16 mouse cellular contexts compared by ENCODE assay signal in the genomic region with DNA sequence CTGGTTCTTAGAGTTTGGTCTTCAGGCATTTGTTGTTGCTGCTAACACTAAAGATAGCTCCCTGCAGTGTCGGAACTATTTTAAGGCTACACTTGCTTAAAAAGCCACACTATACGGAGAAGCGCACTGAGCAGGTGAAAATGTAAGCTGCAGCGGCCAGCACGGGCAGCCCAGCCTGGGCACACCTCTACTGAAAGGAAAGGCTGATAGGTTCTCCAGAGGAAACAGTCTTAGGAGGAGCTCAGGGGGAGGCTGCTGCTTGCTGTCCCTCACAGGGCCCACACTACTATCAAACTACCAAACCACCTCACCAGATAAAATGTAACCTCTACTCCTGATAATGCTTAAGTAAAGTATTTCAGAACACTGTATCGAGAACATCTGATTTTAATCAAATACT. TPM values are rescaled to one million over a fixed set of nuclear protein-coding genes. Genes with fewer than 3 reads are reported as not detected.
DNase-seq lines count a peak whose midpoint lies in the region; ATAC-seq and TF ChIP-seq lines count a peak whose summit lies in the region.
"Had no signal": no experiment of that assay in that cellular context is flagged by ENCODE, and none has a peak within 500 bp of the region (broad histone marks: within the 10 kb centered on the region; RNA-seq: fewer than 3 reads in every experiment).

No protein-coding gene starts in this region.

- H3K4me3 ChIP-seq in kidney, postnatal 0 days (replicated peaks; ENCODE audit: low read depth, low read length), result no peak overlapping the region
- no peak overlapping the region for H3K4me3 ChIP-seq in liver, embryonic 13.5 days (replicated peaks)
- H3K4me3 ChIP-seq in stomach, postnatal 0 days (ENCODE audit: low read depth, low read length), result no peak overlapping the region
- H3K4me3 ChIP-seq in forebrain, postnatal 0 days (ENCODE audit: low read depth, low read length), result no peak overlapping the region
- H3K4me3 ChIP-seq: hindbrain, embryonic 15.5 days; neural tube, embryonic 13.5 days had no signal

- no peak for DNase-seq in frontal cortex, adult 2 months (ENCODE audit: extremely low spot score in 1 of 2, low spot score in 1 of 2)
- no peak for DNase-seq in kidney, postnatal 0 days (ENCODE audit: low spot score)
- no peak for DNase-seq in kidney, adult 8-10 months
- no peak for DNase-seq in liver, embryonic 13.5 days
- DNase-seq in stomach, postnatal 0 days (ENCODE audit: low spot score), result no peak
- DNase-seq in forebrain, postnatal 0 days, result no peak
- no peak for DNase-seq in spleen, adult 18-20 months
- DNase-seq: adrenal gland, adult 8-10 months; cerebellum, adult 8-10 months; gastrocnemius, postnatal 36 days; lung, embryonic 14.5 days had no signal

- no peak for TF ChIP-seq CTCF in kidney, postnatal 0 days (IDR thresholded peaks at IDR 0.05; ENCODE audit: low read depth)
- no peak for TF ChIP-seq CTCF in stomach, postnatal 0 days (IDR thresholded peaks at IDR 0.05; ENCODE audit: low read depth)
- no peak for TF ChIP-seq CTCF in forebrain, postnatal 0 days (IDR thresholded peaks at IDR 0.05; ENCODE audit: low read depth)

- H3K9me3 ChIP-seq in kidney, postnatal 0 days (replicated peaks; ENCODE audit: low read length), result no peaks in the 10 kb centered on the region
- H3K9me3 ChIP-seq in liver, embryonic 13.5 days (replicated peaks), result no peaks in the 10 kb centered on the region
- H3K9me3 ChIP-seq in stomach, postnatal 0 days (ENCODE audit: control insufficient read depth, low read length), result no peaks in the 10 kb centered on the region
- H3K9me3 ChIP-seq in forebrain, postnatal 0 days (ENCODE audit: low read length), result no peaks in the 10 kb centered on the region
- H3K9me3 ChIP-seq: hindbrain, embryonic 15.5 days; neural tube, embryonic 13.5 days had no signal

- no peaks in the 10 kb centered on the region for H3K36me3 ChIP-seq in kidney, postnatal 0 days (ENCODE audit: insufficient read depth, low read length)
- 0 out of 2 replicates have a peak, but pooled peaks cover 4% of the 10 kb centered on the region for H3K36me3 ChIP-seq in liver, embryonic 13.5 days
- H3K36me3 ChIP-seq in stomach, postnatal 0 days (ENCODE audit: control insufficient read depth, insufficient read depth, low read length), result no peaks in the 10 kb centered on the region
- H3K36me3 ChIP-seq in forebrain, postnatal 0 days (ENCODE audit: insufficient read depth), result no peaks in the 10 kb centered on the region
- H3K36me3 ChIP-seq: hindbrain, embryonic 15.5 days; neural tube, embryonic 13.5 days had no signal

- H3K4me2 ChIP-seq in kidney, postnatal 0 days (ENCODE audit: low read length), result no peak overlapping the region
- peak overlapping the region; percentile 41 for H3K4me2 ChIP-seq in liver, embryonic 13.5 days
- no peak overlapping the region for H3K4me2 ChIP-seq in stomach, postnatal 0 days (replicated peaks; ENCODE audit: low read depth)
- no peak overlapping the region for H3K4me2 ChIP-seq in forebrain, postnatal 0 days (ENCODE audit: low read depth)
- H3K4me2 ChIP-seq: hindbrain, embryonic 15.5 days; lung, embryonic 14.5 days; neural tube, embryonic 13.5 days had no signal

- H3K9ac ChIP-seq in kidney, postnatal 0 days (ENCODE audit: low read depth, low read length), result no peak overlapping the region
- peak overlapping the region; percentile 48 for H3K9ac ChIP-seq in liver, embryonic 13.5 days
- H3K9ac ChIP-seq in stomach, postnatal 0 days (ENCODE audit: low read length), result no peak overlapping the region
- H3K9ac ChIP-seq in forebrain, postnatal 0 days, result no peak overlapping the region
- H3K9ac ChIP-seq: hindbrain, embryonic 15.5 days; lung, embryonic 14.5 days; neural tube, embryonic 13.5 days had no signal

- peaks cover 16% of the 10 kb centered on the region for H3K4me1 ChIP-seq in kidney, postnatal 0 days (replicated peaks; ENCODE audit: insufficient read depth, low read length)
- peaks cover 91% of the 10 kb centered on the region for H3K4me1 ChIP-seq in liver, embryonic 13.5 days (replicated peaks)
- H3K4me1 ChIP-seq in stomach, postnatal 0 days (replicated peaks; ENCODE audit: control insufficient read depth, insufficient read depth), result peaks cover 2% of the 10 kb centered on the region
- H3K4me1 ChIP-seq in forebrain, postnatal 0 days (ENCODE audit: insufficient read depth), result no peaks in the 10 kb centered on the region

- peak; percentile 48 for ATAC-seq in frontal cortex, adult (ENCODE audit: low TSS enrichment)
- no peak for ATAC-seq in kidney, postnatal 0 days (replicated peaks; ENCODE audit: low FRiP score, low read depth)
- ATAC-seq in liver, embryonic 13.5 days (ENCODE audit: low read depth), result peak; percentile 60
- no peak for ATAC-seq in stomach, postnatal 0 days (ENCODE audit: low FRiP score, low TSS enrichment)
- no peak for ATAC-seq in forebrain, postnatal 0 days
- ATAC-seq: forebrain, embryonic 16.5 days; midbrain, embryonic 16.5 days had no signal

- H3K27ac ChIP-seq in kidney, postnatal 0 days, result peak overlapping the region; percentile 47; the same call in 1 of the 2 replicates
- H3K27ac ChIP-seq in liver, embryonic 13.5 days, result peak overlapping the region; percentile 82
- H3K27ac ChIP-seq in stomach, postnatal 0 days (replicated peaks), result peak overlapping the region; percentile 45; the same call in 1 of the 2 replicates
- no peak overlapping the region for H3K27ac ChIP-seq in forebrain, postnatal 0 days (ENCODE audit: low read depth, low read length)
- H3K27ac ChIP-seq: hindbrain, embryonic 15.5 days; neural tube, embryonic 13.5 days had no signal

- no peaks in the 10 kb centered on the region for H3K27me3 ChIP-seq in kidney, postnatal 0 days (ENCODE audit: insufficient read depth, low read length)
- no peaks in the 10 kb centered on the region for H3K27me3 ChIP-seq in liver, embryonic 13.5 days
- H3K27me3 ChIP-seq in stomach, postnatal 0 days (ENCODE audit: control insufficient read depth, insufficient read depth, low read length), result no peaks in the 10 kb centered on the region
- H3K27me3 ChIP-seq in forebrain, postnatal 0 days (ENCODE audit: insufficient read depth, low read length), result no peaks in the 10 kb centered on the region
- H3K27me3 ChIP-seq: hindbrain, embryonic 15.5 days; neural tube, embryonic 13.5 days had no signal

- 75% methylated on average over 6 of the region's 6 CpGs for WGBS in kidney, postnatal 0 days
- WGBS in liver, embryonic 13.5 days (ENCODE audit: insufficient replicate concordance), result 41% methylated on average over 6 of the region's 6 CpGs
- whole genome bisulfite sequencing in stomach, postnatal 0 days, result 64% methylated on average over 6 of the region's 6 CpGs
- WGBS in forebrain, postnatal 0 days, result 75% methylated on average over 6 of the region's 6 CpGs

- no peak for TF ChIP-seq EP300 in stomach, postnatal 0 days (optimal IDR thresholded peaks at IDR 0.05)

RNA-seq across cellular contexts. Expression of a gene that starts 16.7 kb away (rescaled TPM):
- 42.4 and 44.8 TPM in 2 replicates for polyA plus RNA-seq in frontal cortex, adult 2 months (2012; rRNA removed)
- 9.0 and 9.2 TPM in 2 replicates for polyA plus RNA-seq in kidney, postnatal 0 days (2015; fragmentation: Nextera tagmentation; extraction: Ambion mirVana)
- 6.5 and 8.7 TPM in 2 replicates for polyA plus RNA-seq in liver, embryonic 13.5 days (2015; fragmentation: Nextera tagmentation; extraction: Ambion mirVana)
- polyA plus RNA-seq in stomach, postnatal 0 days (2015; fragmentation: Nextera tagmentation; extraction: Ambion mirVana), result 6.1 and 6.8 TPM in 2 replicates
- total RNA-seq in forebrain, postnatal 0 days (2014; rRNA removed), result 19.9 and 29.3 TPM in 2 replicates
- 7.2 and 9.4 TPM in 2 replicates for polyA plus RNA-seq in forebrain, postnatal 0 days (2015; fragmentation: Nextera tagmentation; extraction: Ambion mirVana)

Comparison
In these comparisons a context has a peak if more than half of its experiments do, and no peak if none do; other contexts are left out.
1. ATAC-seq: peak in frontal cortex, adult (single experiment) and liver, embryonic 13.5 days (single experiment); none in kidney, postnatal 0 days (single experiment), stomach, postnatal 0 days (single experiment) and forebrain, postnatal 0 days (single experiment).